Mouse (Mus musculus) hindbrain, embryonic 11.5 days (tissue): Measurements from ENCODE around the gene Os9. TPM values are rescaled to one million over a fixed set of nuclear protein-coding genes. Genes with fewer than 3 reads are reported as not detected.

Experiments
- ATAC-seq: fragments of 200-750 bp; cut with Nextera tagmentation; 2 replicates; pipeline ENCODE4 v1.8.0; 2017; ENCODE audit warnings: mild to moderate bottlenecking, moderate TSS enrichment, moderate library complexity; ENCODE audit not compliant: low FRiP score
- DNase-seq: peaks from one replicate; pipeline ENCODE4 v3.0.0-alpha.2; 2015; ENCODE audit warnings: low spot score
- H3K27ac ChIP-seq: fragments of 300-500 bp; sonication (generic); 2 replicates; pipeline ENCODE4 v1.5.1; 2014; ENCODE audit warnings: mild to moderate bottlenecking, low read depth, low read length
- H3K27me3 ChIP-seq: fragments of 300-500 bp; sonication (generic); 2 replicates; pipeline ENCODE4 v1.6.1; 2014; ENCODE audit warnings: mild to moderate bottlenecking, low read length, moderate library complexity, mixed read lengths; ENCODE audit not compliant: control insufficient read depth, insufficient read depth
- H3K36me3 ChIP-seq: fragments of 300-500 bp; sonication (generic); 2 replicates; pipeline ENCODE4 v1.6.1; 2014; ENCODE audit warnings: mild to moderate bottlenecking, low read length, moderate library complexity, mixed read lengths; ENCODE audit not compliant: control insufficient read depth, insufficient read depth
- H3K4me1 ChIP-seq: fragments of 300-500 bp; sonication (generic); replicated peaks from 2 replicates; pipeline ENCODE4 v1.6.1; 2014; ENCODE audit warnings: low read length, mixed read lengths; ENCODE audit not compliant: control insufficient read depth, insufficient read depth
- H3K4me2 ChIP-seq: fragments of 300-500 bp; sonication (generic); replicated peaks from 2 replicates; pipeline ENCODE4 v1.6.1; 2014; ENCODE audit warnings: mild to moderate bottlenecking, low read depth, low read length
- H3K4me3 ChIP-seq: fragments of 300-500 bp; sonication (generic); 2 replicates; pipeline ENCODE4 v1.5.1; 2014; ENCODE audit warnings: low read depth, low read length
- H3K9ac ChIP-seq: fragments of 300-500 bp; sonication (generic); 2 replicates; pipeline ENCODE4 v1.6.1; 2014; ENCODE audit warnings: low read depth, low read length
- H3K9me3 ChIP-seq: fragments of 300-500 bp; sonication (generic); 2 replicates; pipeline ENCODE4 v1.6.1; 2016; ENCODE audit warnings: low read length; ENCODE audit not compliant: control insufficient read depth
- WGBS: fragments of 180-500 bp; shearing (Covaris S2); extraction: QIAGEN DNeasy Blood & Tissue Kit; methylation state at CpG from one replicate; pipeline ENCODE4 v1.1.7; 2014; 5-methylcytosine and 5-hydroxymethylcytosine counted together
- polyA plus RNA-seq: library from polyadenylated mRNA; unstranded; fragments of >200 nt; fragmentation: Nextera tagmentation; extraction: Ambion mirVana; gene quantifications from 2 replicates; pipeline ENCODE4 v1.2.1, GENCODE M21; 2014

Gene Os9
- polyA plus RNA-seq, 1 experiment from 2014 or later: 40.3 TPM

- WGBS: 91% methylated on average over 8 of the region's 8 CpGs
- Histone ChIP-seq H3K4me2 (no peak overlapping the region), H3K9me3 (no peaks in the 10 kb centered on the region), H3K27ac (no peak overlapping the region), H3K9ac (no peak overlapping the region), H3K4me1 (no peaks in the 10 kb centered on the region), H3K36me3 (peaks cover 4% of the 10 kb centered on the region; the same call in 1 of the 2 replicates), H3K4me3 (no peak overlapping the region), H3K27me3 (no peaks in the 10 kb centered on the region)
- no peak for ATAC-seq
- DNase-seq: no peak
Observed at GRCm38 (mm10) chr10:127100414-127100813, 20.5 kb downstream of the Os9 start.

- ATAC-seq: no peak
- H3K36me3 ChIP-seq: peaks cover 4% of the 10 kb centered on the region; the same call in 1 of the 2 replicates
- no peak overlapping the region for H3K4me2 ChIP-seq
- H3K4me1 ChIP-seq: no peaks in the 10 kb centered on the region
- H3K27ac ChIP-seq: no peak overlapping the region
- H3K9me3 ChIP-seq: no peaks in the 10 kb centered on the region
- H3K9ac ChIP-seq: no peak overlapping the region
- no peaks in the 10 kb centered on the region for H3K27me3 ChIP-seq
- no peak for DNase-seq
- no peak overlapping the region for H3K4me3 ChIP-seq
- 95% methylated on average over 15 of the region's 15 CpGs for WGBS
Observed at GRCm38 (mm10) chr10:127099868-127100267, 21.1 kb downstream of the Os9 start.

GRCm38 (mm10) chr10:127099191-127099590 lies 21.7 kb downstream of the Os9 start:
- ATAC-seq (no peak), DNase-seq (no peak)
- H3K36me3 ChIP-seq: peaks cover 4% of the 10 kb centered on the region; the same call in 1 of the 2 replicates
- H3K9ac ChIP-seq: no peak overlapping the region
- H3K27me3 ChIP-seq: no peaks in the 10 kb centered on the region
- H3K4me1 ChIP-seq: no peaks in the 10 kb centered on the region
- no peaks in the 10 kb centered on the region for H3K9me3 ChIP-seq
- H3K4me2 ChIP-seq: no peak overlapping the region
- no peak overlapping the region for H3K4me3 ChIP-seq
- no peak overlapping the region for H3K27ac ChIP-seq
- 89% methylated on average over 10 of the region's 10 CpGs for WGBS

GRCm38 (mm10) chr10:127098514-127098913 lies 22.4 kb downstream of the Os9 start:
- Histone ChIP-seq H3K4me2 (no peak overlapping the region), H3K27ac (no peak overlapping the region), H3K9ac (no peak overlapping the region), H3K36me3 (0 out of 2 replicates have a peak, but pooled peaks cover 4% of the 10 kb centered on the region), H3K27me3 (no peaks in the 10 kb centered on the region; the same call in 1 of the 2 replicates), H3K4me1 (no peaks in the 10 kb centered on the region), H3K4me3 (no peak overlapping the region), H3K9me3 (no peaks in the 10 kb centered on the region)
- DNase-seq: no peak
- ATAC-seq: no peak
- WGBS: 80% methylated on average over 20 of the region's 20 CpGs

- WGBS: 71% methylated on average over 7 of the region's 7 CpGs
- 0 out of 2 replicates have a peak, but pooled peaks cover 3% of the 10 kb centered on the region for H3K4me1 ChIP-seq
- no peak overlapping the region for H3K9ac ChIP-seq
- no peaks in the 10 kb centered on the region for H3K9me3 ChIP-seq
- H3K27me3 ChIP-seq: peaks cover 39% of the 10 kb centered on the region
- H3K4me2 ChIP-seq: no peak overlapping the region
- ATAC-seq: no peak
- no peak overlapping the region for H3K4me3 ChIP-seq
- 0 out of 2 replicates have a peak, but pooled peaks cover 4% of the 10 kb centered on the region for H3K36me3 ChIP-seq
- H3K27ac ChIP-seq: no peak overlapping the region
- no peak for DNase-seq
Observed at GRCm38 (mm10) chr10:127094382-127094802, 26.5 kb downstream of the Os9 start.

GRCm38 (mm10) chr10:127092742-127093141 lies 28.2 kb downstream of the Os9 start:
- H3K4me2 ChIP-seq: no peak overlapping the region
- 52% methylated on average over 4 of the region's 4 CpGs for WGBS

GRCm38 (mm10) chr10:127091507-127092396 lies 29.2 kb downstream of the Os9 start:
- H3K27me3 ChIP-seq: peaks cover 48% of the 10 kb centered on the region
- 6% methylated on average over 47 of the region's 51 CpGs for WGBS
- H3K9me3 ChIP-seq: no peaks in the 10 kb centered on the region
- H3K27ac ChIP-seq: no peak overlapping the region
- peak overlapping the region; percentile 27; the same call in 1 of the 2 replicates for H3K9ac ChIP-seq
- H3K4me3 ChIP-seq: peak overlapping the region; percentile 17; the same call in 1 of the 2 replicates
- 0 out of 2 replicates have a peak, but pooled peaks cover 3% of the 10 kb centered on the region for H3K4me1 ChIP-seq
- DNase-seq (peak; percentile 28), ATAC-seq (peak; percentile 25; the same call in 1 of the 2 replicates)
- H3K4me2 ChIP-seq: no peak overlapping the region; the same call in 1 of the 2 replicates
- no peaks in the 10 kb centered on the region for H3K36me3 ChIP-seq

More at GRCm38 (mm10) chr10:127092742-127093141, 28.2 kb downstream of the Os9 start:
- Histone ChIP-seq H3K9ac (no peak overlapping the region), H3K27ac (no peak overlapping the region), H3K27me3 (peaks cover 45% of the 10 kb centered on the region), H3K4me1 (0 out of 2 replicates have a peak, but pooled peaks cover 3% of the 10 kb centered on the region), H3K4me3 (no peak overlapping the region), H3K9me3 (no peaks in the 10 kb centered on the region), H3K36me3 (no peaks in the 10 kb centered on the region)
- ATAC-seq (no peak), DNase-seq (no peak)

GRCm38 (mm10) chr10:127090560-127091411 lies 30.1 kb downstream of the Os9 start:
- 7% methylated on average over 57 of the region's 57 CpGs for WGBS
- no peaks in the 10 kb centered on the region for H3K36me3 ChIP-seq
- no peak overlapping the region for H3K9ac ChIP-seq
- H3K4me3 ChIP-seq: no peak overlapping the region
- no peak overlapping the region; the same call in 1 of the 2 replicates for H3K4me2 ChIP-seq
- ATAC-seq (no peak), DNase-seq (peak; percentile 51)
- no peaks in the 10 kb centered on the region for H3K9me3 ChIP-seq
- H3K27ac ChIP-seq: no peak overlapping the region
- H3K4me1 ChIP-seq: 0 out of 2 replicates have a peak, but pooled peaks cover 3% of the 10 kb centered on the region
- peaks cover 48% of the 10 kb centered on the region for H3K27me3 ChIP-seq
